Mouse (Mus musculus): ENCODE measurements around the gene Hoxc11. TPM values are rescaled to one million over a fixed set of nuclear protein-coding genes. Genes with fewer than 3 reads are reported as not detected.

Hoxc11 gene
- total RNA-seq, 2 experiments from 2014 or later = not detected

DNA sequence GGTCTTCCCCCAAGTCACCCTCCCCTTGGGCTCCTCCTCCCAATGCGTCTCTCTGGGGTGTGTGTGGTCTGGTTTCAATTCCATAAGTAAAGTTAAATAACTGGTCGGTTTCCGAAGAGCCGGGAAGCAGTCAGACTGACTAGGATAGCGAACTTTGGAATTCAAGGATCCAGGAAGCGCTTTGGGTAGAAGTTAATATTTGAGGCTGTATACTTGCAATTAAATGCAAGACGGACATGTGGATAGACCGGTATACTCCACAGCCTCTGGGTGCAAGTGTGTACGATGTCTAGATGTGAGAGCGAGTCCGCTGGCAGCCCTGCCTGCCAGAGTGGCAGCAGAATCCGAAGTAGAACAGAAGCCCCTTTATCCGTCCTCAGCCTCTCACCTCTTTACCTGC lies 8.3 kb downstream of the Hoxc11 start:
- no peak for DNase-seq (ENCODE audit: low spot score in 2 of 2)
- intact Hi-C loops (cut with DNase I) = loop anchor here (10.0 kb wide), 1 partner anchor 268 kb away; no protein-coding TSS in a partner anchor

DNA sequence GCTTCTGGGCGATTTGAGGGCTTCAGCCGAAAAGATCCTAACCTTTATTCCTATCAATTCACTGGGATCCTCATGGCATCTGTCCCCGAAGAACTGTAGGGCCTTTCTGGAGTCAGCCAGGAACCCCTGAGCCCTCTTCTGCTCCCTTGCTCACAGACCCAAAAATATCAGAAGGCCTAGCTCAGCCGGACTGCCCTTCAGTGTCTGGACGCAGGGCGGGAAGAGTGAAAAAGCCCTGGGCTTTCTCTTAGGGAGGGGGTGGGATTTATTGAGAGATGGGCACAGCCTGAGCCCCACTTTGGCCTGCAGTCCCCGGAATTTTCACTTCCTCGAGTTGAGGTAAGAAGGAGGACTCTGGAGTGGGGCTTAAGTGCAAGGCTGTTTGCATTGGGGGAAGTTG lies 9.0 kb downstream of the Hoxc11 start:
- intact Hi-C loops (cut with DNase I) = loop anchor here (10.0 kb wide), 1 partner anchor 268 kb away; no protein-coding TSS in a partner anchor

DNA sequence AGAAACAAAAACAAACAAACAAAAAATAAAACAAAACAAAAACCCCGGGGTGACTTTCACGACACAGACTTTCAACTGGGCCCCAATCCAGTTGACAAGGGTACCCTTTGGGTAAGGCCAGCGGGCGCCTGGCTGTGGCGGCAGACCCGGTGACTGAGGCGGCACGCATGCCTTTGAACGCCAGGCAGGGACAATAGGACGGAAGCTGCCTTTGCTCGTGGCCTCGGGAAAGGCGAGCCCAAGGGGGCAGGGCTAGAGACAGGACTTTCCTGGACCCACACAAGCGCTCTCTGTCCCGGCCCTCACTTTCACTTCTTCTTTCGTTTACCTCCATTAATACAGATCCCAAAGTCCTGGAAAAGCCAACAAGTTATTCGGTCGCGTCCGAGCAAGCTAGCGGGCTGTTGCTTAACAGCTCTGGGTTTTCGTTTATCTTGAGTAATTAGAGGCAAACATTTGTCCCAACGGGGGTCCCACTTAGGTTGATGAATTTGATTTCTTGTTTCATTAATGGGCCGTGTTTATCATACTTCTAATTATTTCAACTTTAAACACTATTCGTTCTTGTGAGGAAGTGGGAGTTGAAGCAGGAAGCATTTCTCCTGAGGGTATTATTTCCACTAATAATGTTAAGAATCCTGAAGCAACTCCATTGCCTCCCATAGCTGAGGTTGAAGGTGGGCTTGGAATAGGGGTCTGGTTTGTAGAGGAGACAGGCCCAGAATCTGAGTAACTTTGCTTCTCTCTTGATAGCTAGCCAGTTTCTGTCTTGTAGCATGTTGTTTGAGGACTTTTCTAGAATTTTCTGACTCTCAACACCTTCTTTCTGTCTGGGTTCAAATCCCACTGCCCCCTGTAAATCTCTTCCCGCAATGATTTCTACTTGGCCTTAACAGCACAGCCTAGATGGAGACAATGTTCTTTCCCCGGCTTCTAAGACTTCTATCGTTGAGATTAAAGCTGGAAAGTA lies 9.7 kb downstream of the Hoxc11 start:
- DNase-seq (ENCODE audit: low spot score in 2 of 2) = no peak
- intact Hi-C loops (cut with DNase I) = loop anchor here (10.0 kb wide), 1 partner anchor 269 kb away; no protein-coding TSS in a partner anchor

More for the DNA sequence above, 9.0 kb downstream of the Hoxc11 start:
- DNase-seq (ENCODE audit: low spot score in 2 of 2) = no peak

DNA sequence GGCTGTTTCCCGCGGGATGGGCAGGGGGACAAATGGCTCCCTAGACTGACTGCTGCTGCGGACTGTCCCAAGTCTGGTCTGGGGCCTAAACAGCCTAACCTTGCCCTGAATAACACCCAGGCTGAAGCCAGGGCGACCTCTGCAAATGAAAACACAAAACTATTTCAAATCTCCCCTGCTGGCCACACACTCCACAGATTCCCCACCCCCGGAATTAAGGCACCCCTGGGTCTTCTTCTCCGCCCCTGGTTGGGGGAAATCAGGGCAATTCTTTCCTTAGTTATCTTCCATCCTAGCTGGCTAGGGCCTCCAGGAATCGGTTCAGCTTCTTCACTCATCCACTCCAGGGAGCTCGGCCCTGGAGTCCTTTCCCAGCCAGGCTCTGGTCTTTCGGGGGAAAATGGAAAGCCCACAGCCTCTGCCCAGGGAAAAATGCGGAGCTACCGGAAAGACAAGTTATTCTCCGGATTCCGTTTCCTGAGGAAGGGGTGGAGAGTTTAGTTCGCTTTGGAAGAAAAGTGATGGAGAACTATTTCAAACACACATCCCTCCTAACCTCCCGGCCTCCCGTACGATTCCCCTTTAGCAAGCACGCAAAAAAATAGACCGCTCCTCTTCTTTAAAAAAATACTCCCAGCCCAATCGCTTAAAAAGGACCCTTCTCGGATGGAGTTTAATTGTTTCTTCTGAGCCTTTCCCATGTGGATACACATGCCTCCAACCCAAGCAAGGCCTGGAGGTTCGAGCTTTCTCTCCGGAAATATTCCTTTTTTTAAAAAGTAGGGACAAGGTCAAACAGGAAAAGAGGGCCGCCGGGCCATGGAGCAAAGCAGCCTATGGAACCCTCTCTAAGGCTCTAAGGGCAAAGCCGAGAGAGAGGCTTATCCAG lies 11.0 kb downstream of the Hoxc11 start:
- no peak for DNase-seq (ENCODE audit: low spot score in 2 of 2)
- intact Hi-C loops (cut with DNase I) = loop anchor here (10.0 kb wide), 1 partner anchor 270 kb away; no protein-coding TSS in a partner anchor

GRCm38 (mm10) chr15:102965892-102966775 lies 11.9 kb downstream of the Hoxc11 start:
- intact Hi-C loops (cut with DNase I) = loop anchor here (10.0 kb wide), 1 partner anchor 271 kb away; no protein-coding TSS in a partner anchor
- peak in 1 of 2 experiments; percentile 25 for DNase-seq (ENCODE audit: low spot score in 2 of 2)

DNA sequence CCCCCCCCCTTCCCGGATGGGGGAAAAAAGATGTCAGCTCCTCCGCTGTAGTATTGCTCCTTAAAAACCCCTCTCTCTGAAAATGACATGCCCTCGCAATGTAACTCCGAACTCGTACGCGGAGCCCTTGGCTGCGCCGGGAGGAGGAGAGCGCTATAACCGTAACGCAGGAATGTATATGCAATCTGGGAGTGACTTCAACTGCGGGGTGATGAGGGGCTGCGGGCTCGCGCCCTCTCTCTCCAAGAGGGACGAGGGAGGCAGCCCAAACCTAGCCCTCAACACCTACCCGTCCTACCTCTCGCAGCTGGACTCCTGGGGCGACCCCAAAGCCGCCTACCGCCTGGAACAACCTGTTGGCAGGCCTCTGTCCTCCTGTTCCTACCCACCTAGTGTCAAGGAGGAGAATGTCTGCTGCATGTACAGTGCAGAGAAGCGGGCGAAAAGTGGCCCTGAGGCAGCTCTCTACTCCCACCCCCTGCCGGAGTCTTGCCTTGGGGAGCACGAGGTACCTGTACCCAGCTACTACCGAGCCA lies 12.6 kb downstream of the Hoxc11 start, which contains the start of gene Hoxc10:
Gene Hoxc10, plus strand, starts transcription at position 21 of the 536 bp plus-strand sequence.
- no peak for DNase-seq (ENCODE audit: low spot score in 2 of 2)
- intact Hi-C loops (cut with DNase I) = loop anchor here (10.0 kb wide), 1 partner anchor 272 kb away; no protein-coding TSS in a partner anchor

DNA sequence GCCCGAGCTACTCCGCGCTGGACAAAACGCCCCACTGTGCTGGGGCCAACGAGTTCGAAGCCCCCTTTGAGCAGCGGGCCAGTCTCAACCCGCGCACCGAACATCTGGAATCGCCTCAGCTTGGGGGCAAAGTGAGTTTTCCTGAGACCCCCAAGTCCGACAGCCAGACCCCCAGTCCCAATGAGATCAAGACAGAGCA lies 13.0 kb downstream of the Hoxc11 start, which contains the start of gene Hoxc5:
Gene Hoxc5, plus strand, starts transcription at position 132 of the 199 bp plus-strand sequence.
- DNase-seq (ENCODE audit: low spot score in 2 of 2) = no peak
- intact Hi-C loops (cut with DNase I) = loop anchor here (10.0 kb wide), 1 partner anchor 272 kb away; no protein-coding TSS in a partner anchor

- no peak for DNase-seq (ENCODE audit: low spot score in 2 of 2)
- intact Hi-C loops (cut with DNase I) = loop anchor here (10.0 kb wide), 1 partner anchor 273 kb away; no protein-coding TSS in a partner anchor
These were observed 13.5 kb downstream of the Hoxc11 start for GRCm38 (mm10) chr15:102967511-102968397.

DNA sequence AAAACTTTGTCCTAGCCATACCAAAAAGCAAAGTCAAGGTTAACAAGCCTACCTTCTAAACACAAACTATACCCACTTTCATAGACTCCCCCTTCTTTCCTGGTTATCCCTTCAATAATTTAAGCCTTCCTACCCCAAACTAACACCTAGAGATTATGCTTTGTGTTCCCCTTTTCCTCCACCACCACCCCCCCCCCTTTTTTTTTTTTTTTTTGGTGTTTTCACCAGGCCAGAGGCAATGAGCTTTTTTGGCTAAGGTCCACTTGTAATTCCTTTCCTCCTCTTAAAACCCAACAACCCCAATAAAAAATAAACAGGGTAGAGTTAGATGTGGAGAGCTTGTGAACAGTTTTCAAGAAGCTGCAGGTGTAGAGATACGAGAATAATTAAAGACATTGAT lies 15.1 kb downstream of the Hoxc11 start:
- intact Hi-C loops (cut with DNase I) = loop anchor here (10.0 kb wide), 1 partner anchor 274 kb away; no protein-coding TSS in a partner anchor
- DNase-seq (ENCODE audit: low spot score in 2 of 2) = no peak

- intact Hi-C loops (cut with DNase I) = loop anchor here (5.0 kb wide), 1 partner anchor 208 kb away; no protein-coding TSS in a partner anchor
- DNase-seq (ENCODE audit: low spot score in 2 of 2) = no peak
These were observed 16.5 kb downstream of the Hoxc11 start for GRCm38 (mm10) chr15:102970740-102971139.

DNA sequence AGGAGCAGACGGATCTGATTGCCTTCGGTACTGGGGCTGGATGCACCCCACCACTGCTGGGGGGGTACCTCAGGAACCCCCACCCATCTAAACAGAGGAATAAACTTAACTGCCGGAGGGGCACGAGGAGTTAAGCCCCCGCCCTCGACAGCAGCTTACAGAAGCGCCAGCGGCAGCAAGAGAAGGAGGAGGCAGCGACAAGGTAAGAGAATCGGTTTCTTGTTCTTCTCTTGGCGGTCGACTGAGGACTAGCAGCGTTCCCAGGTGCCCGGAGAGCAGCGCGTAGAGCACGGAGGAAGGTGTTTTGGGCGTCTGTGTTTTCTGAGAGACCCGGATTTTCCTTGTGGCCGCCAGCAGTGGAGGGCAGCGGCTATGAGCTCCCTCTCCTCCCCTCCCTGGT lies 18.0 kb downstream of the Hoxc11 start:
- intact Hi-C loops (cut with DNase I) = loop anchor here (5.0 kb wide), 1 partner anchor 210 kb away; no protein-coding TSS in a partner anchor
- DNase-seq (ENCODE audit: low spot score in 2 of 2) = no peak

- DNase-seq (ENCODE audit: low spot score in 2 of 2) = no peak
- intact Hi-C loops (cut with DNase I) = loop anchor here (5.0 kb wide), 1 partner anchor 210 kb away; no protein-coding TSS in a partner anchor
These were observed 18.5 kb downstream of the Hoxc11 start for GRCm38 (mm10) chr15:102972753-102973152.

DNA sequence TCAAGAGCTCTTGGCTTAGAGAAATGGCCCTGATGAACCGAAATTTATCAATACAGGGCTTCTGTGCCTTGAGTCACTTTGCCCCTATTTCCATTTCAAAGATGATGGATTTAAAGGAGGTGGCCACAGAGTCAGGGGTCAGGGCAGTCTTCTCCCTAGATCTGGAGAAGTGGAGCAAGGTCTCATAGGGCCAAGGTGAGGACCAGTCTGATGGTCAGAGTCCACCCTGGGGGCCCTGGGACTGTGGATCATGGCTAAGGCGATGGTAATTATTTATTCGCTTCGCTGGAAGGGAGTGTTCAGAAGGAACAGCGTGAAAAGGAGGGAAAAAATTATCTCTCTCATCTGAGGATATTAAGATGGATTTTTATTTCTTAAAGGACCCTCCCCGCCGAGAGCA lies 20.8 kb downstream of the Hoxc11 start:
- intact Hi-C loops (cut with DNase I) = no loop called here
- DNase-seq (ENCODE audit: low spot score in 2 of 2) = no peak

- no peak for DNase-seq (ENCODE audit: low spot score in 2 of 2)
- intact Hi-C loops (cut with DNase I) = no loop called here
These were observed 21.5 kb downstream of the Hoxc11 start for GRCm38 (mm10) chr15:102975688-102976111.

- DNase-seq (ENCODE audit: low spot score in 2 of 2) = no peak
- intact Hi-C loops (cut with DNase I) = no loop called here
These were observed 21.9 kb downstream of the Hoxc11 start, which contains the start of gene Hoxc9 for GRCm38 (mm10) chr15:102976171-102976570. Gene Hoxc9 (plus strand): TSS chr15:102976439.

DNA sequence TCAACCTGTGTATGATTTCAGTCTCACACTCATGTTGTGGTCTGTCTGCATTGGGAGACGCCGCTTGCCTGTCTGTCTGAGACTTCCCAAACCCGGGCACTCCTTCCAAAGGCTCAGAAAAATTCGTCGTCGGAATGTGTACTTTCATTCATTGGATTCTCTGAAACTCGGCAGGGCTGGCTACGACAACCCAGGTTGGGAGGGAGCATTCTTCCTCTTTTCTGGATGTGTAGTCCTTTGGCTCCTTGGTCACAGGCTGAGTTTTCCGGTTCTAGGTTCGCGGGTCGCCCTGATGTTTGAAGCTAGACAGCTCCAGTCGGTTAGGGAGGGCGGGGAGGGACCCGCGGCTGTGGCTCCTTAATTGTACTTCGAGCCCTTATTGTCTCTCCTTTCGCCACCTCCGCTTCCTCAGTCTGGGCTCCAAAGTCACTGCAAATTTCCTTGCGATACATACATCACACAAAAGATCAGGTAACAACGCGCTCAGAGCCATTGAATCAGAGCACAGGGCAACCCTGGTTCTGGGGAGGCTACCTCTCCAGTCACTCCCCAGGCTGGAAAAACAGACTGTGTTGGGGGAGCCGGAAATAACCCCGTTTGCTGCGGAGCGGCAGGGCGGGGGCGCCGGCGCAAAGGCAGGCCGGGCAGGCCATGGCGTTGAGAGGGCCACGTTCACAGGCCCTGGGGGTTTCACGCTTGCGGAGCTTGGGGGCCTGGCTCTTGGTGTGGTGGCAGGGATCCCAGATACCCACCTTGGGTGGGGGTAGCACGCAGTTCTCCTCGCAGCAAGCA lies 22.6 kb downstream of the Hoxc11 start:
- intact Hi-C loops (cut with DNase I) = no loop called here
- DNase-seq (ENCODE audit: low spot score in 2 of 2) = no peak

All from left cerebral cortex, postnatal 14 days (tissue).